Mouse (Mus musculus): ENCODE data around the gene Thop1.

DNA sequence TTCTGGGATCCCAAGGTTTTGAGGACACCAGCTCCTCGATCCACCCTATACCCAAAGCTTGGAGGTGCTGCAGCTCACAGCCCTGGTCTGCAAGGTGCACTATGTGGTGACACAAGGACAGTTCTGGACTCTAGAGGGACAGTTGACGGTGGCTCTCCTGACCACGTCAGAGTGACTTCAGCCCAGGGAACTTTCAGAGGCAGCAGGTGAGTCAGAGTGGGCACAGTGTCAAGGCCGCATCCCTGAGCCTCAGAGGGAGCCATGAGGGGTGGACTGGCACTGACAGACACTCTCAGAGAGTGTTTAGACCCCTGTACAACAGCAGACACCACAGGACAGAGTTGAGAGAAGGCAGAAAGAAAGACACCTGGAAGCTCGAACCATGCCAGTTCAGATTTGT, 17.3 kb upstream of the Thop1 start:
- no peak for TF ChIP-seq CTCF (IDR thresholded peaks at IDR 0.05; ENCODE audit: low read depth, low read length)
- no peak for TF ChIP-seq POLR2A (IDR thresholded peaks at IDR 0.05; ENCODE audit: insufficient read depth, low read length)
- no peak for TF ChIP-seq EP300 (IDR thresholded peaks at IDR 0.05; ENCODE audit: insufficient read depth, low read depth, low read length)

Measured in ES-Bruce4 (cell line).